19 mouse cellular contexts compared by ENCODE assay signal in genomic region chr8:70850132-70850845, GRCm38 (mm10). TPM values are rescaled to one million over a fixed set of nuclear protein-coding genes. Genes with fewer than 3 reads are reported as not detected.
DNase-seq lines count a peak whose midpoint lies in the region; ATAC-seq lines count a peak whose summit lies in the region.
"Had no signal": no experiment of that assay in that cellular context is flagged by ENCODE, and none has a peak within 500 bp of the region (broad histone marks: within the 10 kb centered on the region; RNA-seq: fewer than 3 reads in every experiment).

No protein-coding gene starts in this region.

- DNase-seq in heart, adult 11 months, result peak; percentile 91
- DNase-seq in heart, postnatal 4 days, result no peak
- DNase-seq in ES-CJ7 (ENCODE audit: low read depth, low spot score) (peak; percentile 61), ZHBTc4 (ENCODE audit: low read depth, low spot score) (peak; percentile 63)
- no peak for DNase-seq in adrenal gland, postnatal 36 days
- DNase-seq: adrenal gland, adult 8-10 months; cerebellum, adult 11-12 months; cerebellum, adult 2 months; cerebellum, adult 9-10 months; cerebellum, postnatal 10 days; cerebellum, postnatal 25 days; forebrain, postnatal 0 days had no signal

- ATAC-seq in megakaryocyte-erythroid progenitor cell, adult 5-6 weeks (replicated peaks; ENCODE audit: low FRiP score, low TSS enrichment, poor library complexity, severe bottlenecking), result no peak
- ATAC-seq: activated CD4-positive, CD25-positive, alpha-beta regulatory T cell, adult 4 months; forebrain, embryonic 13.5 days; forebrain, embryonic 15.5 days; forebrain, postnatal 0 days had no signal

RNA-seq across cellular contexts. Expression of gene Arrdc2, which starts 10.8 kb away (rescaled TPM):
- 1 to 10 TPM; 5.1 to 7.5 TPM for total RNA-seq in heart, postnatal 4 days (2021)
- 10 to 100 TPM in 1 of 2 experiments, 1 to 10 TPM in 1; 6.9 to 10.5 TPM for total RNA-seq in adrenal gland, postnatal 36 days (2021)
- 27.6 and 29.1 TPM in 2 replicates for total RNA-seq in megakaryocyte-erythroid progenitor cell, adult 5-6 weeks (2014; fragmentation: Nextera tagmentation)
- total RNA-seq in megakaryocyte-erythroid progenitor cell, adult 5-6 weeks (2017), result 8.0 and 11.8 TPM in 2 replicates

RNA-seq across cellular contexts. Expression of gene Kcnn1, which starts 12.8 kb away (rescaled TPM):
- 1 to 10 TPM; 2.5 to 3.0 TPM for total RNA-seq in heart, postnatal 4 days (2021)
- 1 to 10 TPM; 2.3 to 4.0 TPM for total RNA-seq in adrenal gland, postnatal 36 days (2021)
- total RNA-seq in megakaryocyte-erythroid progenitor cell, adult 5-6 weeks (2014; fragmentation: Nextera tagmentation), result 0.32 TPM in 1 of 2 replicates, not detected in the other
- total RNA-seq in megakaryocyte-erythroid progenitor cell, adult 5-6 weeks (2017), result 2.9 TPM in 1 of 2 replicates, not detected in the other

RNA-seq across cellular contexts. Expression of gene Ccdc124, which starts 23.4 kb away (rescaled TPM):
- total RNA-seq in heart, postnatal 4 days (2021), result 10 to 100 TPM; 42.6 to 46.2 TPM
- 10 to 100 TPM; 54.7 to 57.2 TPM for total RNA-seq in adrenal gland, postnatal 36 days (2021)
- 28.5 and 47.9 TPM in 2 replicates for total RNA-seq in megakaryocyte-erythroid progenitor cell, adult 5-6 weeks (2014; fragmentation: Nextera tagmentation)
- total RNA-seq in megakaryocyte-erythroid progenitor cell, adult 5-6 weeks (2017), result 30.8 and 51.1 TPM in 2 replicates

RNA-seq across cellular contexts. Expression of gene Il12rb1, which starts 42.0 kb away (rescaled TPM):
- total RNA-seq in heart, postnatal 4 days (2021), result under 1 TPM in 1 of 2 experiments, not detected in 1; 0.12 TPM
- not detected for total RNA-seq in adrenal gland, postnatal 36 days (2021)
- total RNA-seq in megakaryocyte-erythroid progenitor cell, adult 5-6 weeks (2014; fragmentation: Nextera tagmentation), result 0.31 and 0.79 TPM in 2 replicates
- 1.6 and 2.0 TPM in 2 replicates for total RNA-seq in megakaryocyte-erythroid progenitor cell, adult 5-6 weeks (2017)
- total RNA-seq: adrenal gland, postnatal 14 days had no signal

RNA-seq across cellular contexts. Expression of gene Slc5a5, which starts 42.3 kb away (rescaled TPM):
- total RNA-seq in heart, postnatal 4 days (2021), result under 1 TPM in 1 of 2 experiments, not detected in 1; 0.11 TPM
- total RNA-seq in adrenal gland, postnatal 36 days (2021), result not detected
- total RNA-seq in megakaryocyte-erythroid progenitor cell, adult 5-6 weeks (2014; fragmentation: Nextera tagmentation), result 0.59 TPM in 1 of 2 replicates, not detected in the other
- not detected in 2 replicates for total RNA-seq in megakaryocyte-erythroid progenitor cell, adult 5-6 weeks (2017)
- total RNA-seq: adrenal gland, adult 18-20 months; adrenal gland, adult 8-10 months; adrenal gland, postnatal 14 days; G1E had no signal

Comparison
In these comparisons a context has a peak if more than half of its experiments do, and no peak if none do; other contexts are left out.
1. DNase-seq: peak in heart, adult 11 months (single experiment), ES-CJ7 (single experiment) and ZHBTc4 (single experiment); none in heart, postnatal 4 days (single experiment) and adrenal gland, postnatal 36 days (0 of 2).